Mouse (Mus musculus) G1E (cell line): ENCODE results near the gene Tmem88.

Source experiments
- CTCF ChIP-seq: IDR thresholded peaks from 2 replicates; pipeline ENCODE4 v1.5.1; 2012; ENCODE audit warnings: low read depth, low read length, inconsistent platforms, mixed read lengths
- GATA1 ChIP-seq: IDR thresholded peaks from 2 replicates; pipeline ENCODE4 v1.6.1; 2012; ENCODE audit warnings: borderline replicate concordance, low read length, inconsistent platforms, mixed read lengths
- GATA2 ChIP-seq: IDR thresholded peaks from 2 replicates; pipeline ENCODE4 v1.6.1; 2012; ENCODE audit warnings: low read depth, low read length, inconsistent platforms, borderline replicate concordance
- POLR2AphosphoS5 ChIP-seq: IDR thresholded peaks from 2 replicates; pipeline ENCODE4 v1.6.1; 2012; ENCODE audit warnings: low read depth, low read length, inconsistent platforms; ENCODE audit not compliant: insufficient replicate concordance
- TAL1 ChIP-seq: conservative IDR thresholded peaks from 2 replicates; pipeline ENCODE4 v1.6.1; 2012; ENCODE audit warnings: low read depth, low read length, inconsistent platforms, mixed read lengths

DNA sequence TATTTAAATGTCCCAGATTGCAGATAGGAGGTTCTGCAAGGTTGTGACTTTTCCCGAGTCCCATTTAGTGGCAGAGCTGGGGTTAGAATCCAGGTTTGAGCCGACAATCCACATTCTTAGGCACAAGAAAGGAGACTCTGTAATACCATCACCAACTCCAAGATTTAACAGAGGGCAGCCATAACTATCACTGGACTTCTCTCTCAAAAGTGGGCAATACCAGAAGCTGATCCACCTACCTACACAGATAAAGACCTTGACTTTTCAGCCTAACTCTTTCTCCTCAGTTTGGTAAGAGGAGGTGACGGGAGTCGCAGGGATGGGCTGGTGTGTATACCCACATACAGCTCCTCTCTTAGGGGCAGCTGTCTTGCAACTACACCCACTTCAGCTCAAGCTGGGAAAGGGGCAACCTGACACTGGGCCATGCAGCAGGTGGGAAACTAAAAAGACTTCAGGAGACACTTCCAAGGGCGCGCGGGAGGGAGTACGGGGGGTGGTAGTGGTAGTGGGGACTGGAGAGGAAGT lies 19.0 kb upstream of the Tmem88 start:
- no peak for TF ChIP-seq GATA1
- no peak for TF ChIP-seq CTCF
- TF ChIP-seq POLR2AphosphoS5: no peak
- no peak for TF ChIP-seq TAL1
- TF ChIP-seq GATA2: no peak
